Mouse (Mus musculus): ENCODE data around the gene Tiam1.
A peak's percentile ranks its signal among the peaks of the same experiment; 100 is the strongest.

Tiam1 gene

DNA sequence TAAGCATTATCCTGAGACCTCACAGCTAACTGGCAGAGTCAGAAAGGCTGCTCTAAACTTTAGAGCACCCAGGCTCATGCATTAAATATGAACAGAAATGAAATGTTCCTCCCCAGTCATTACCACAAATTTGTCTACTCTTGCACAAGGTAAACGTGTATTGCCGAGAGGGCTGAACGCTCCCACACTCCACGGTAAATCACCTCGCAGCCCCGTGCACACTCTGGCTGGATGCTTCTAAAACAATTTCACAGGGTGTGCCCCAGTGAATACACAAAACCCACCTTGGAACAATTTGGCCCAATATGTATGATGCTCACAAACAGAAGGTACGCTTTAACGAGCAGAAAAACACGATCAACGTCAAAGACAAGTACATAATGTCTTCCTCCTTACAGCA, 185.5 kb downstream of the Tiam1 start:
- DNase-seq (ENCODE audit: low spot score in 2 of 2) = no peak

DNA sequence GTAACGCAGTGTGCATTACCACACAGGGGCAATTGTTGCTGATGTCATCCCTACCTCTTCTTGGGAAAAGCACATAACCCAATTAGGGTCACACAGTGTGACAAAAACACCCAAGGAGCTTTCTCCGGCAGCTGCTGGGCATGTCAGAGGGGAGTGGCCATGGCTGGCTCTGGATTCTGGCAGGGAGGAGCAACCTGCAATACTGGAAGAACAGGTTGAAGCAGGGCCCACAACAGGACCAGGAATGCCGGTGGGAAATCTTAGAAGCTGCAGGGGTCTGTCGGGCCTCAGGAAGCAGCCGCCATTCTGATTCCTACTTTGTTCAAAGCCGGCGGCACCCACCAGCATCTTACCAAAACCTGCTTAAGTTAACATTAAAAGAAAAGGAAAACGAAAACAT, 189.0 kb downstream of the Tiam1 start:
- no peak for DNase-seq (ENCODE audit: low spot score in 2 of 2)

DNA sequence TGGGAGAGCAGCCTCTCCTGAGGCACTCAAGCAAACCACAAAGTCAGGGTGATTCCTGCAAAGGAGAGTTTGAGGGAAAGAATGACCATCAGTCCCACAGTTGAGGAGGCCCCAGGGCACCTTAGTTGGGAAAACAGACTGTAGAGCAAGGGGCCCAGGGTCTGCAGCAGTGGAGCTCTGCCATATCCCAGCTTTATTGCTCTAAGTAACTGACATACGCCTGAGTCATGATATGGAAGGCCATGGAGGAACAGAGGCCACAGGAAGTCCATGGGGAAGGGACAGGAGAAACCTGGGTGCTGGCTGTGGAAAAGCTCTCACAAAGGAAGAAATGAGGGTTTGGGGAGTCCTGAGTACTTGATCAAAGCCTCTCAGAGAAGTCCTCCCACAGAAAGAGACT, 189.5 kb downstream of the Tiam1 start:
- DNase-seq (ENCODE audit: low spot score in 2 of 2) = no peak

DNA sequence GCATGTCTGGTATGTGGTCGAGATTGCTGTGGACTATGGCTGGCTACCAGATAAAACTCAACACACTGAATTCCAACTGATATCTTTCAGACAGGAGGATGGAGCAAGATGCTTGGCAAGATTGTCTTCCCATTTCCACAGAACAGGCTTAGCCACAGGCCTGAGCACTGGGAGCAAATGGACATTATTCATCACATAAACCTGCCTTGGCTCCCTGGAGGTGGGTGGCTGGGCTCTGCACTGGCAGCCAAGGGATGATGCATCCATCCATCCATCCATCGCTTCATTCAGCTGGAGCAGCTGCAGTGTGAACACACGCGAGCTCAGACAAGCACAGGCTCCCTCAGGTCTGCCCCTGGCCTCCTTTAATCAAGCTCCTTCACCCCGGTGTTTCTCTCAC, 190.7 kb downstream of the Tiam1 start:
- DNase-seq (ENCODE audit: low spot score in 2 of 2) = no peak

DNA sequence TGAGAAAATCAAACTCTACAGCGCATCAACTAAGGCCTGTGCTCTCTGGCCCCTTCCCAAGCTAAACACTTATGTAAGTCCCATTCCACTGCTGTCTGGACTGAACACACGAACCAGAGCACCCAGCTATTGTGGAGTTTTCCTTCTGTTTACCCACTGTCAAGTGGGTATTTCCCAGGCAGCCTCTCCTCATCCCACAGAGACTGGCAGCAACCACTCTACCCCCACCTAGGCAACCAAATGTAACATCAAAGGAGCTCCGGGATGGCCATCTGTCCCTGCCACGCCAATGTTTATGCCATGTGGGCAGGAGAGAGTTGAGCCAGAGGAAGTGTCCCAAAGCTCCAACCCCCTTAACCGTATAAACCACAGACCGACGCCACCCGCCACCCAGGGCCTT, 192.8 kb downstream of the Tiam1 start:
- DNase-seq (ENCODE audit: low spot score in 2 of 2) = no peak

DNA sequence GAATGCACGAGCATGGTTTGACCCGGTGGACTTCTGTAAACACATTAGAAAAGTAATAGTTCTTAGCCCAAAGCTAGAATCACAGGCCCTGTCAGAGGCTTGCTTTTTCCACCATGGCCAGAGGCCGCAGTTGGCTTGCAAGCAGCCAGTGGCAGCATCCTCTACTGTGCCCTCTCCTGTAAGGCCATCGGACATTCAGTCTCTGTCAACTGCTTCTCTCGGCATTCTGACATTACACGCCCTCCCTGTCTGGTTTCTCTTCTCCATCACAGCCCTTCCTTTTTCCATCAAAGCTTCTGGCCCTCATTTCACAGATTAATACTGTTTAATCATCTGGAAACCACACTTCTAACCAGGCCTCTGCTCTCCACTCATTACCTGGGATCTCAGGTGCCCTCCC, 193.3 kb downstream of the Tiam1 start:
- no peak for DNase-seq (ENCODE audit: low spot score in 2 of 2)

DNA sequence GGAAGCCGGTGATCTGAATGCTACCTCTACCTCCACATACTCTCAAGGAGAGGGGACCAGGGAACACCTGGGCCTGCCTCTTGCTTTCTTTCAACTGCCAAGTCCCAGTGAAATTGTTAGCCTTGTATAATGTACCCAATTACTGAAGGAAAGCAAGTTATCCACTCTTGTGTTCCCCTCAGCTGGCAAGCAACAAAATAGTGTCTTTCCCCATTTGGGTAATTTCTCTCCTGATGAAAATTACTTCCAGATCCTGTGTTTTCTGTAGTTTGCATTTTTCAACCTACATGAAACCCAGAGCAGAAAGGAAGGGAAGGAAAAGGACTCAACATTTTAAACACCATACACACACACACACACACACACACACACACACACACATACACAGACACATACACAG, 195.5 kb downstream of the Tiam1 start:
- no peak for DNase-seq (ENCODE audit: low spot score in 2 of 2)

DNA sequence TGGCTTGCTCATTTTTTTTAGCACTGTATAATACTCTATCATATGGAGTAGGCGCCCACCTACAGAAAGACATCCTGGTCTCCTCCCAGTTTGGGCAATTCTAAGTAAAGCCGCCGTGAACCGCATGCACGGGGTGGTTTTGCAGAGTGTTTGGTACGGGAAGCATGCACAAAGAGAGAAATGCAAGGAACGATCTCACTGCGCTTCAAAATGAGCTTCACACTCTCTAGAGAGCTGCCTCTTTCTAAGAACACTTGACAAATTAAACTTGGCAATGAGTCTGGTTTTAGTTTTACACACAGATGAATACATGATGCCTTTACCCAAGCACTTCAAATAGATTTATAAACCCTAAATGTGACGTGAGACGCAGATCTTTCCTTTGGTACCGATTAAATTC, 196.8 kb downstream of the Tiam1 start:
- DNase-seq (ENCODE audit: low spot score in 2 of 2) = no peak

DNA sequence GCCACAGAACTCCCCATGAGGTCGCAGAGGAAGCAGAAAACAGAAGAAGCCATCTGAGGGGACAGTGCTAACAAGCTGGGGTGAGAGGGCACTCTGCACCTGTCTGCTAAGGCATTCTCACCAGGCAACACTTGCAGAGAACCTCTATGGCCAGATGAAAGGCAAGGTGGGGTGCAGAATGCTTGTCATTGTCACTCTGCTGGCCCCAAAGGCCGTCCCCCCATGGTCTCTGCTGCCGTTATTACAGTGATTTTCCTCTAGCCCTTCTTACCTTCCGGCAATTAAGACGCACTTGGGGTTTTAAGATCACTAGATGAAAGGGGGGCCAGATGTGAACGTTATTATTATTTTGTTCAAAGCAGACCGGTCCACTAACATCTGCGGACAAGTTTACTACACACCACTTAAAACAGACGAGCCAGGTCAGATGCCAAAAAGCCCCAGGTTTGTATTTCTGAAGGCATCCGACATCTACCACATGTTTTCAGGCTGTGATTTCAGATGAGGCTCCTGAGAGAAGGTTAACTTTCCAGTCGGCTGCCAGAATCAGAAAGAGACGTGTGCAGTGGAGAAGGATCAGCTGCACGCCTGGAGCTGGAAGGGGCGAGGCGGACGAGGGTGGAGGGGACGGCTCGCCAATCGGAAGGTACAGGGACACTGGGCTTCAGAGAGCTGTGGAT, 198.8 kb downstream of the Tiam1 start:
- DNase-seq (ENCODE audit: low spot score in 2 of 2) = no peak

DNA sequence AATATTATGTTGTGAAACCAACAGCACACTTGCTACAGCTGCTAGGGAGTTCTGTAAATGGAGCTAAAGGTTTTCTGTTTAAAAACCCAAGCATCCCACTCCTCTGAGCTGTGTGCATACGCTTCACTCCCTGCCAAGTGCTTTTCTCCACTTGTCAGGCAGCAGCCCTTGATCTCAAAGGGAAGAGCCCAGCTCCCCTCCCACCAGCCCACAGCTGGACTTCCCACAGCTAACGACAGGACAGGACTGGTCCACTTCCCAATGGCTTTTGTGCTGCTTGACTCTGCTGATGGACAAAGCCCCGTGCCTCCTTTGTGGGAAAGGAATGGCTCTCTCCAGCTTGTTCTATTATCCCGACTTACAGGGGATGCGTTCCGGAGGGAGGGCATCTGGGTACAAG, 199.5 kb downstream of the Tiam1 start:
- no peak for DNase-seq (ENCODE audit: low spot score in 2 of 2)

DNA sequence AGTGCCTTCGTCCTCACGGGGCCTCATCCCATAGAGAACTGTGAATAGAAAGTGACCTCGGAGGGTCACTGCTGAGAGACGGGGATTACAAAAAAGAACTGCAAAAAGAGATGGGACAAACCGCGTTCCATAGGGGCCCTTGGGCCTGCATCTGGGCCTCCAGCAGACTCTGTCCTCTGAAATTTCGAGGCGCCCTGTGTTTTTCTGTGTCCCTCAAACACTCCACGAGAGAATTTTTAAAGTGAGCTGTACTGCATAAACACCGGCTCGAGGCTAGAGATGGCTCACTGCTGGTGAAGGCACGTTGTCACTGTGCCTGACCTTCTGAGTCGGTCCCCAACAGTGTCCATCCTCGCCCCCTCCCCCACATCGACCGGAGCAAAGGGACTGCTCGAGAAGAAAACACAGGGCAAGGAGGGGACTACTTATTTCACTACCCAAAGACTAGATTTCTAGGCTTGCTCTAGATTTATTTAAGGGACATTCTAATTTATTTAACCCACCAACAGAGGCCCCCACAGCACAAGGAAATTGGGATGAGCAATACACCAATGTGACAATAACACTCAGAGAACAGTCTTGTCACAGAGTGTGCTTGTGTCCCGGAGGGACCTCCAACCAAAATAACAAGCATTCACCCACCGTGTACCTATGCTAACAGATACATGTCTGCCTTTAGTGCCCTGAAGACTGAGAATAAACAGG, 200.2 kb downstream of the Tiam1 start:
- DNase-seq (ENCODE audit: low spot score in 2 of 2) = peak in 1 of 2 experiments; percentile 42

DNA sequence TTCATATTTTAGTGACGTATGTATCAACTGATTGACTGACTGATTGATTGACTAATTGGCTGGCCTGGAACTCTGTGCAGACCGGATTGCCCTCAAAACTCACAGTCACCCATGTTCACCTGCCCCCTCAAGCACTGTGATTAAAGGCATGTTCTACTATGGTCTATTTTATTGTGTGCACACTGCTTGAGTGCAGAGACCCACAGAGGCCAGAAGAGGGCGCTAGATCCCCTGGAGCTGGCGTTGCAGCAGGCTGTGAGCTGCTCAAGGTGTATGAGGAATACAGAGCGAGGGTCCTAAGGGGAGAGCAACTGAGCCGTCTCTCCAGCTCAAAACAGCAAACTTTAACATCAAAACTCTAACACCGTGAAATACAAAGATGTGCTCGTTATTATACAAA, 202.9 kb downstream of the Tiam1 start:
- DNase-seq (ENCODE audit: low spot score in 2 of 2) = no peak

DNA sequence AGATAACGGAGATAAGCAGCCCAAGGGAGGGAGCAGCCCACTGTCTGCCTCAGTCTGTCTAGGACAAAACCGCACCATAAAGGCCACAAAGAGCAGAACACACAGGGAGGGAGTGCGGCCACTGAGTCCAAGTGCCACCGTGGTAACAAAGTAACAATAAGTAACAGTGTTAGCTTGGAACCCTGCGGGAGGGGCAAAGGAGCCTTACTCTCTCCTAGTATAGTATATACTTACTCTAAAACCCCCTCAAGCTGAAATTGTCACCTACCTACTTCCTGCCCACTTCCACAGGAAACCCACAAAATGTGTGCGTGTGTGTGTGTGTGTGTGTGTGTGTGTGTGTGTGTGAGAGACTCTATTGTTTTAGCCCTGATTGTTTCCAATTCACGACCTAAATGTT, 205.3 kb downstream of the Tiam1 start:
- no peak for DNase-seq (ENCODE audit: low spot score in 2 of 2)

DNA sequence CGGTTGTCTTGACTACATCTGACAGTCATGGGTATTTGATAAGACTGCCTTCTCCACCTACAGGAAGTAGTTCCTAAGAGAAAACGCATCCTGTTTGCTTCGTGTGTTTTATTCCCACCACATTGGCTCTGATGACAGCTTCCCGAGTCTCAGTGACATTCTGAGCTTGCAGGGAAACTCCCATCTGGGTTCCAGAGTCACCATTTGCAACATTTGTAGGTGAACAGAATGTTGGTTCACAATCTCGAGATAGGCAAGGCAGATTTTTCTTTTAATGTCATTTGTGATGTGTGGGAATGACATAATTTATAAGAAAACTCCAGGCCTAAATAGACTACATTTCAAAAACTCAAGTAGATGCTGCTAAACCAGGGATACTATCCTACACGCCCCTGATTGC, 207.0 kb downstream of the Tiam1 start:
- no peak for DNase-seq (ENCODE audit: low spot score in 2 of 2)

DNA sequence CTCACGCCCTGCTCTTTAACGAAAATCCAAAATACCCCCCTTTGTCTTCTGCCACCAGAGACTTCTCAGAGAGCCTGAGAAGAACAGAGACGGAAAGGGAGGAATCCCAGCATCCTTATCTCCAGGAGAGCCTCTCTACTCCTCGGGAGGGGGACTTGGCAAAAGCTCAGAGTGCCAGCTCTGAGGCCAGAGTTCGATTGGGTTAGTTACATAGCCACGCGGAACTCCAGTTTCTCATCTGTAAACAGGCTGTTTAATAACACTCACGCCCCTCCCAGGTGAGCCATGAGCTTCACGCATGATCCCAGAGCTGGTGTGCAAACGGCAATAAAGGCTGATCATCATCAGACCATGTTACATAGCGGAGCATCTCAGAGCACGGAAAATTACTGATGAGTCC, 208.2 kb downstream of the Tiam1 start:
- no peak for DNase-seq (ENCODE audit: low spot score in 2 of 2)

DNA sequence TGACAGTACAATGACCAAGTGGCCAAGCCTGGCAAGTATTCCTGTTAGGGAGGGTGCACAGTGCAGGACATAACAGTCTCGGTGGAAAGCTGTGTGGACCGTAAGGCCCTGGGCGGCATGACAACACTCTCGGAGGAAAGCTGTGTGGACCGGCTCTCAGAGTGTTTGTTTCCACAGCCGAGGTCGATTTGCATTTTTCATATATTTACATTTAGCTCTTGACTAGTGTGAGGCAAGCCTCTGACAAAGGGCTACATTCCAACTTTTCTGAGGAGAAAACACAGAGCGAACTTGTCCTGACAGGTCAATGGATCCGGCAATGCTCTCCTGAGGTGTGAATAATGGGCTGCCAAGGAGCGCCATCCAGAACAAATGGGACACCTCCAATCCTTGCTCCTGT, 209.0 kb downstream of the Tiam1 start:
- DNase-seq (ENCODE audit: low spot score in 2 of 2) = no peak

DNA sequence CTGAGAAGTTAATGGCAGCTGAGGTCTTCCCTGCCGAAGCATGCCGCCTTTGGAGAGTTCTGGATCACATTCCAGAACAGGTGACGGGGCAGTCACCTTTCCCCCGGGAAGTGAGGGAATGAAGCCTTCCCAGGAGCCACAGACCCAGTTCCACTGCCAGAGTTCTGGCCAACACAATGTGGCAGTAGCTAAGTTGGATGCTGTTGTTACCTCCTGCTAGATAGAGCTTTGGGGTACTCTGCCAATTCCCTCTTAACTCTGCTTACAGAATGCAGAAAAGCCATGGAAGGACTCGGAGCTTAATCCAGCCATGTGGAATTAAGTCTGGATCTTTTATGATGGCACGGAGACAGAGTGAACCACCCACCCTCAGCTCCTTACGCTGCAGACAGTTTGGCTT, 209.6 kb downstream of the Tiam1 start:
- no peak for DNase-seq (ENCODE audit: low spot score in 2 of 2)

DNA sequence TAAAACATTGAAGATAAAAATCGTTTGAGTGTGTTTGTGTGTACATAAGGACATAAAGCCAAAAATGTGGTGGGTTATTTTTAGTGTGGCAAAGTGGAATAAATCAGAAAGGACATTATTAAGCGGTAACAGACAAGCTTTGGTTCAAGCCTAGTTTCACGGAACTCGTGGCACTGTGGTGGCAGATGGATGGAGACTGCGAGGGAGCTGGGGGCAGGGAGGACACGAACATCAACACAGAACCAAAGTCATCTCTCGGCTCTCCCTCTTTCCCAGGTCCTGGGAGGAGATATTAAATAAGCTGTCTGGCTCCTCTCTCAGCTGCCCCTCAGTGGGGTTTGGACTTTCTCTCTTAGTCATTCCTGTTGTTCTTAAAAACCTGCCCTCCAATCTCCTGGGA, 215.0 kb downstream of the Tiam1 start:
- no peak for DNase-seq (ENCODE audit: low spot score in 2 of 2)

DNA sequence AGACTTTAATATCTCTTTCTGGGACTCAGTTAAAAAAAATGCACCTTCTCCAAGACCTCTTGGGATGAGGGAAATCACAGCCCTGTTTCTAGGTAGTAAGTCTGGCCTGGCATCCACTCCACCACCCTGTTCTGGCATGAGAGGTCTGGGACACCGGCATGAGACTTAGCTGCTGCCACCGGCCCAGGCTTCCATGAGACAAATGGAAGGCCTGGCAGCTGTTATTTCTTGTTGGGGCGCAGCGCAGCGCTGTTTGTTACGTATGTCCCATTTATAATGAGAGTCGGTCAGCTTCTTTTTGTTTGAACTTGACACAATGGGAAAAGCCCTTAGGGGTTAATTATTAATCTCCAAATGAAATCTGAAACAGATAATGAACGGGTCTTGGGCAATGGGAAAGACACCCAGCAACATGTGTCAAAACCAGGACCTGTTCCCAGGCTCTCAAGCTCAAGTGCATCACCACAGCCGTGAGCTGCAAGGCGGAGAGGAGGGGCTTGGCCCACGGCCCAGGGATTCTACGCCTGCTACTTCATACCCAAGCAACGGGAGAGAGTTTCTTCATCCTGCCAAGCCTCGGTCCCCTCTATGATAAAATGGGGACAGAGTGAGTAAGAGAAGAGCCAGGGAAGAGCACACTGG, 219.2 kb downstream of the Tiam1 start:
- no peak for DNase-seq (ENCODE audit: low spot score in 2 of 2)

DNA sequence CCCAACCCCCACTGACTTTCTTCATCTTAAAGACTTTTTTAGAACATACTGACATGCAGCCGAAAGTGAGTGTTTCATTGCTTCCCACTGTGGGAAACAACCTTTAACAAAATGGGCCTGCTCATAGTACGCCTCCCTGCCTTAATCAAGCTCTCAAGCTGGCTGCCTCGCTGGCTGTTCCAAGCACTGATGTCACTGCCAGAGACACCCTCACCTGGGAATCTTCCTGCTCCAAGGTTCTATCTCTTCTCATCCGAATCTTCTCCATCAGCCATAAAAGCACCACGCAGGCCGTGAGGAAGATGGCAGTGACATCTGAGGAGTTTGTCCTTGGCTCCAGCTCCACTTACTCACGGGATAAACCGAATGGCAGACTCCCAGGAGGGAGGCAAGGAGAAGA, 220.3 kb downstream of the Tiam1 start:
- no peak for DNase-seq (ENCODE audit: low spot score in 2 of 2)

DNA sequence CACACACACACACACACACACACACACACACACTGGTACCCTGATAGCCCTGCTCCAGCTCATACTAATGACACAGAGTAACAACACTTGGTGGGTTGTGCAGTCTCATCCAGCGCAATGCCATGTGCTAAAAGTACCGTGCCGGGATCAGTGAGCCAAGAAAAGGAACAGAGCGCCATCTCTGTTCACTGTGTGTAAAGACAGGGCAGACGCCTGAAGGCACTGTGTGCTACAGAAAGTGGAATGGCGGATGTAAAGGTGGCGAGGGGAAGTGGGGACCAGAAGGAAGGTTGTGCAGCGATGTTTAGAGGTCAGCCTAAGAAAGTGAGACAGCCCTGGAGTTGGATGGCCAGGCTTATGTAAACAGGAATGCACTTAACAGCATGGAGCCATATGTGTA, 221.1 kb downstream of the Tiam1 start:
- peak in 1 of 2 experiments; percentile 37 for DNase-seq (ENCODE audit: low spot score in 2 of 2)

DNA sequence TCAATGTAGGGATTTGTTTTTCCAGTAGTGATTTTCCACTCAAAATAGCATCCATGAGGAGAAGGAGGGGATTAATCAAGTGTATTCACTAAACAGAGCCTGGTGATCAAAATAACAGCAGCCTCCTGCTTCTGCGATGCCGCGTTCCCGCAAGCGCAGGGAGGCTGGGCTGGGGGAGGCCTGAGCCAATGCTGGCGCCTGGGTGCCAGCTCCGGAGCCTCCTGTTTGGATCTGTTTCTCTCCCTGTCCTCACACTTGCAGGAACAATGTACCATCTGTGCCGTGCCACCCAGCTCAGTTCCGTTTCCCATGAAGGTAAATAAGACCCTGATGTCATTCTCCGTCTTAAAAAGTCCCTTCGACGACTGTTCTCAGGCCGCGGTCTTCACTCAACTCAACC, 222.2 kb downstream of the Tiam1 start:
- peak; percentile 47 to 51 for DNase-seq (ENCODE audit: low spot score in 2 of 2)

DNA sequence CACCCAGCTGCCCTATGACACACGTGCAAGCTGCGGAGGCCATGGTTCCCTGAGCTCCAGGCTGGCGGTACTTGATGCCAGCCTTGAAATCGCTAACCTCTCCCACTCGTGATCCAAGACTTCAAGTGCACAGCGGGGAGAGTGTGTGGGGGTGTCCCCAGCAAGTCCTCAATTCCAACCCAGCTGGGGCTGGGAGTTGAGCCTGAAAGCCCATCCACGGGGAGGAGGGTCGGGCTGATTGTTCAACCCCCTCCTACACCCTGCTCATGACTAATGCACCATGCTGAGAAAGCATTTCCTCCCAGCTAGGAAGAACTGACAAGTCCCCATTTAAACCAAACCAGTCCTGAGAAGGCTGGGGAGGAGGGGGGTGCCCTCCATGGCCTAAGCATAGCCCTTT, 223.2 kb downstream of the Tiam1 start:
- no peak for DNase-seq (ENCODE audit: low spot score in 2 of 2)
